Mouse (Mus musculus) right cerebral cortex, postnatal 36 days (tissue): ENCODE measurements around the gene Sept6.
A peak's percentile ranks its signal among the peaks of the same experiment; 100 is the strongest.

Source experiments
- DNase-seq, 2 experiments: peaks; one replicate each; pipeline ENCODE4 v3.0.0; 2022; ENCODE audit warnings: low spot score in 2 of 2, mixed read lengths in 1 of 2

Sept6 gene

GRCm38 (mm10) chrX:36991694-36992093 is at the start of gene Sept6:
Gene Sept6 (minus strand): TSS chrX:36991794.
- DNase-seq: no peak

GRCm38 (mm10) chrX:37028378-37028777 is 36.8 kb upstream of the Sept6 start:
- peak; percentile 7 to 8 for DNase-seq

- DNase-seq: no peak
These were observed 32.2 kb upstream of the Sept6 start for GRCm38 (mm10) chrX:37023652-37024309.

- peak; percentile 24 to 31 for DNase-seq
These were observed 31.1 kb upstream of the Sept6 start for GRCm38 (mm10) chrX:37022690-37023089.

- DNase-seq: no peak
These were observed 27.5 kb upstream of the Sept6 start for GRCm38 (mm10) chrX:37019045-37019444.

DNA sequence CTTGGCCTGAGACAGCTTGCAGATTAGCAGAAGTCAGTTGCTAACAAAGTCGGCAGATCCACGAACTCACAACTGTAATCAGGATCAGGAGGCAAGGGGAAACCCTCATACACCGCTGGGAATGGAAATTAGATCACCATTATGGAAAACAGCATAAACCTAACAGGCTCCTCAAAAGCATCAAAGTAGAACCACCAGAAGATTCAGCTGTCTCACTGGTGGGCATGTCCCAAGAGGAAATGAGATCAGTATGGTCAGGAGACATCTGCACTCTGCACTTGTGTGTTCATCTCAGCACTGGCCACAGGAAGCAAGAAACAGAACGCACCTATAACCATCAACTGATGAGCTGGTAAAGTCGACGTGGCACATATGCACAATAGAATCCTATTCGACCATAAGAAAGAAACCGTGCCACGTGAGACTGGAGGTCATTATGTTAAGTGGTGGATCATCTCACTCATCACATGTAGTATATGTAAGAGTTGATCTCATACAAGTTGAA is 26.6 kb upstream of the Sept6 start:
- DNase-seq: no peak

DNA sequence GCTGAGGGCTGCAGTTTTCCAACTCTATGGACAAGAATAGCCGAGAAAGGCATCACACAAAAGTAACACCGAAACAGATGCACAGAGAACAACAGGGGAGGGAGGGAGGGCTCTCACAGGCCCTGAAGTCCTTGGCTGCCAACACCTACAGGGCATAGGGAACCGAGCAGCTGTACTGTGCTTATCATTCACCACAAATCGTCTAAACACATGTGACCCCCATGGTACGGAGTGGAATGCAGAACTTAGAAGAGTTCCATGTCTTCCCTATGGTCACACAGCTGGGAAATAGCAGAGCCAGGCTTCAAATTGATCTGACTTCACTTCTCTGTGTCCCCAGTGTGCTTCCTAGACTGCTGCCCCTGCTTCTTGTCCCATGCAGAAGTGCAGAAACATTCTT is 22.3 kb upstream of the Sept6 start:
- no peak for DNase-seq

- DNase-seq: no peak
These were observed 555 bp downstream of the Sept6 start for GRCm38 (mm10) chrX:36991039-36991438.

DNA sequence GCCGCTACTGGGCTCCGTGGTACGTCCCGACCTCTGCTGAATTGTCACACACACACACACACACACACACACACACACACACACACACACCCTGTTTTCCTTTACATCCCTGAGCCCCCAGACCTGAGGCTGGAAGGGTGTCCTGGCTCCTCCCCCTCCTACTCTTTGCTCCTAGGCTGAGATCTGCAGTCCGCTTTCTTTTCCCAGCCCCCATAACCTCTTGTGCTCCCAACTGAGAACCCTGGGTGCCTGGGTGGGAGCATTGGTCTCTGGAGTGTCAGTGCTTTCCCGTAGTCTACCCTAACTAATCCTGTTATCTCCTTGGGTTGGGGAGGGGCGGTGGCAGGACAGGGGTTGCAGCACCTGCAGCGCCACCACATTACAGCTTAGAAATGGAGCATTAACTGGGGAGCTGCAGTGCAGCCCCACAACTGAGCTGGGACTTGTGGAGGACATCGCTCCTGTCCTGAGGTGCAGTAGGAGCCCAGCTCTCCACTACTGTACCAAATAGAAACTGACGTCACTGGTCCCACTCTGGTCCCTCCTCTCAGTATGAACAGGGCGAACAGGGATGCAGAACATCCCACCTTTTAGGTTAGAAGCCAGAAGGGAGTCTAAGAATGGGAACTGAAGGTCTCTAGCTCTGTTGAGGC is 1.7 kb downstream of the Sept6 start:
- DNase-seq: no peak

GRCm38 (mm10) chrX:36989234-36989751 is 2.3 kb downstream of the Sept6 start:
- DNase-seq: peak; percentile 30 to 34

GRCm38 (mm10) chrX:36988754-36989153 is 2.8 kb downstream of the Sept6 start:
- DNase-seq: no peak

DNA sequence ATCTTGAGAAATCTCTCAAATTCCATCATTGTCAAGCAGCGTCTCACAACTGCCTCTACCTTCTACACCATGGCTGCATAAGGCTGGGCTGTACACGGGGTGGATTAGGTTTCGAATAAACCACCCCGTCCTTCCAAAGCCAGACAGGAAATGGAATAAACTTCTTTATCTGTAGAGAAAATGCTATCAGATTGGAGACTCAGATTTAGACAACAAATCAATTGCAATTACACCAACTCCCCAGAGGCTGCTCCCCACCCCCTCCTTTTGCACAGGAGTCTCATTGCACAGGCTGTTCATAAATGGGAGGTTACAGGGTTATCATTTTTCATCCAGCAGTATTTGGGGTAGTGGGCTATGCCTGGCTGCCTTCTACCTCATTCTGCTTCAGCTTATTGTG is 3.7 kb downstream of the Sept6 start:
- no peak for DNase-seq

GRCm38 (mm10) chrX:36985041-36985440 is 6.6 kb downstream of the Sept6 start:
- DNase-seq: no peak

DNA sequence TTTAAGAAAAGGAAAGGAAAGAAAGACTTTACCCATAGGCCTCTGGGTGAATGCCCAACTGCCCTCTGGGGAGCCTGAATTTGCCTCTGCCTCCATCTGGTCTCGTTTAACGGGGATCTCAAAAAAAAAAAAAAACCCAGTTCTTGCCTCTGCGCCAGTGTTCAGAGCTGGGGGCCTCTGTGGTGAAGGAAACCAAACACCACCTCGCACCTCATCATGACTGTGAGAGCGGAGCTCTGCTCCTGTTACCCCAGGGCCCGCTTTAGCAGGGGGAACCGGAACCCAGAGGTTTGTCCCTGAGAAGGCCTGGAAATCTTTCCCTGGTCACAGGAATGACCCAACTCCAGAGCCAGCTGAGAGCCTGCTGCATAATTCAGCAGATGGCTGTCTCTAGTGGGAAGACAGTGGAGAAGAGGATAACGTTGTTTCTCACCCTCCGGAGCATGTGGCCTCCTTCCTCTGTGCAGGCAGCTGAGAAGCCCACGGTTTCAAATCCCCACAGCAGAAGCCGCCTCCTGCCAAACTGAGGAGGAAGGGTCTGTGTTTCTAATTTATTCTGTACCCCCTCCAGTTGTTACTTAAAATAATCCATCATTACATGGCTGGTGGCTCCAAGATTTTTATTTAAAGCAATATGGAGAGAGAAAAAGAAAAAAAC is 7.8 kb downstream of the Sept6 start:
- peak; percentile 36 to 60 for DNase-seq

DNA sequence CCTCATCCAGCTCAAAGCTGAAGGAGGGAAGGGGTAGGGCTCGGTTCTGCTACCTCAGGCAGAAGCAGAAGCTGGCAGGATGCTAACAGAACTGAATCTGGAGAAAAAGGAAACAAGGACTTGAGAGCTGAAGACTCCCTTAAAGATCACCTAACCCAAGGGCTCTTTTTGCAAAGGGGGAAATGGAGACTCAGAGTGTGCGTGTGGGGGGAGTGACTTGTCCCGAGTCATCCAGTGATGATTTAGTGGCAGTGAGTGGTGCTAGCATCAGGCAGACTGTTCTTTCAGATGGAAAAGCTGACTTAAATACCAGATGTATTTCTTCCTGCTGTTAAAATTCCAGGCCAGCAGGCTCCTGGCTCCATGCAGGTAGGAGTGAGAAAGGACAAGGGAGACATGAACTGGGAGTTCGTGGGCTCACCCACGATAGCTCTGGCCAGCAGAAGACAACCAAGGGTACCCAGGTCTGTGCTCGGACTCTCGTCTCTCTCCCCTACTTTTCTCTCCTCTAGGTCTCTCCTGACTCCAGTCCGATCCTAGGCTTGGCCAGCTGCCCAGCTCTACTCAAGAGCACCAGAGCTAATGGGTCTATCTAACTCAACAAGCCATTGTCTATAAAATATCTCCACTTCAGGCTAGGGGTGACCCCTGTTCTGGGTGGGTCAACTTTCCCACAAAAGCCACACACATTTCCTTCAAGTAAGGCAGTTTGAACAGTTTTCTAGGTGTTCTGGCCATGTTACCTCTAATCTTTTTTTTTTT is 8.5 kb downstream of the Sept6 start:
- no peak for DNase-seq

GRCm38 (mm10) chrX:36980563-36981187 is 10.9 kb downstream of the Sept6 start:
- DNase-seq: no peak

GRCm38 (mm10) chrX:36977863-36978262 is 13.7 kb downstream of the Sept6 start:
- no peak for DNase-seq

DNA sequence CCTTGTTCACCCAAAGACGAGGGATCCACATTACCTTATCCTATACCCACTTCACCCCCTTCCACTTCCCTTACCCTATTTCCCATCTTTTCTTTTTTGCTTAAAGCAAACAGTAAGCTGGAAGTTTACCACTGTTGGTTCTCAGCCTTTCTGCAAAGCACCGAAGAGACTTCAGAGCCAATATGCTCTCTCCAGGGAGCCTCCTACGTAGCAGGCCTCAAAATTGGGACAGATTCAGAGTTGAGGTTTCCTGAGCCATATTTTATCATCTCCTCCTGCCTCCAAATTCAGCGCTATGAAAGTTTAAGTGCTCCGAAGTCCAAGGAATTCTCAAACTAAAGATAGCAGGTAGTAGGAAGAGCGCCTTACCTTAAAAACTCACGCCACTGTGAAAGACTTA is 14.6 kb downstream of the Sept6 start:
- DNase-seq: peak in 1 of 2 experiments; percentile 22

DNA sequence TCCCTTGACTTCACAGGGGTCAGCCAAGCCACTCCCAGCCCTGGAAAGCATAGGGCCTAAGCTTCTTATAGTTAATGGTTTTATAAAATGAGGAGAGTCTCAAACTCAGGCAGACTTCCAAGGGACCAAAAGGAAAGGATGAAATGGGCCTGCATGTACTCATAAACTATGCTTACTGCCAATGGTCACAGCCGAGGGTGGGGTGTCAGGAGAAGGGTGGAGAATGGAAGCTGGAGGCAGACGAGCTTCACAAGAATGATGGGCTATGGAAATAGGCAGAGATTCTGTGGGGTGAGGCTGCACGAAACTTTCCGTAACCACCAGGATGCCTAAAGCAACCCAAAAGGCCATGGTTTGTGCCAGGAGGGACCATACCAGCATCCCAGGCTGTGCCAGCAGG is 15.3 kb downstream of the Sept6 start:
- no peak for DNase-seq

DNA sequence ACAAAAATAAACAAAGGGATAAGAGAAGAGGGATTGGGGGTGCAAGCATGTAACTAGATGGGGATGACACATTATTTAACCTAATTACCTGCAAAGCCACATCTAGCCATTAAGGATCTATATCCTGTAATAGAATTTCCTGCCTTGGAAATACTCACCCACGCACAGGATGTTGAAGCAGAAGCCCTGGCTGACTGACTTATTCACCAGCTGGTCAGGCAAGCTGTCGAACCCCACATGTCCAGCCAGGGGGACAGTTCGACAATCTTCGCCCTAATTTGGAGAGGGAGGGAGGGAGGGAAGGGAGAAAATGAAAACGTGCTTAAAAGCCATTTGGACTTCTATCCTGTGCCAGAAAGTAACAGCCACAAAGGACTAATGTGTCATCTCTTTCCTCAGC is 16.7 kb downstream of the Sept6 start:
- no peak for DNase-seq

DNA sequence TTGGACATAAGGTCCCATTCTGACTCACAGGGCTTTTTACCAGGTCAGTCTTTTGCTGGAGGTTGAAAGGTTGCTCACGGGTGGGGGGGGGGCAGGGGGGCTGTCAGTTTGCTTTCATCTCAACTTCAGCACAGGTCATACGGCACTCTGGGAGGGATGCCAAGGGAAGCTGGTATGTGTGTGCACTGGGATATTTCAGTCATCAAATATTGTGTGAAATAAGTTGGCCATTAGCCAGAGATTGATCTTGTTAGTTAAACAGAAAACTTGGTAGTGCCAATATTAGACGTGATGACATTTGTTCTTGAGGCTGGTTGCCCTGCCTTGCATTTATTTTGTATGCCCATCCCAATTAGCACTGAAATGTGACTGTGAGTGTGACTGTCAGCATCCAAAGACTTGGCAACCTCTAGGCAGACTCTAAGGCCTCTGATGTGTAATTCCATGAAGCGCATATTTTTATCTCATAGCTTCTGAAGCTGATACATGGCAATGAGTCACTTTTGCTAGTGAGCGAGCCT is 18.6 kb downstream of the Sept6 start:
- DNase-seq: no peak
